Mouse (Mus musculus): ENCODE data around the gene Sae1. TPM values are rescaled to one million over a fixed set of nuclear protein-coding genes. Genes with fewer than 3 reads are reported as not detected.
"Not testable (repeated sequence)": the region's sequence is repeated elsewhere in the genome, so short reads cannot be mapped to it uniquely, and the experiment has no call there.

Gene Sae1
- polyA plus RNA-seq, 1 experiment from 2014 or later = 334 TPM

- Histone ChIP-seq H3K27me3 (no peaks in the 10 kb centered on the region), H3K27ac (peak within 1 kb of the TSS; percentile 100), H3K9ac (peak within 1 kb of the TSS; percentile 100), H3K4me2 (peak within 1 kb of the TSS; percentile 66), H3K9me3 (replicated peaks) (no peaks in the 10 kb centered on the region), H3K4me3 (replicated peaks) (peak within 1 kb of the TSS; percentile 97), H3K4me1 (peaks cover 32% of the 10 kb centered on the region), H3K36me3 (0 out of 2 replicates have a peak, but pooled peaks cover 2% of the 10 kb centered on the region)
- 1% methylated on average over 52 of the region's 85 CpGs for WGBS
- ATAC-seq (replicated peaks; ENCODE audit: low FRiP score) = peak; percentile 48
Observed at GRCm38 (mm10) chr7:16400689-16401611, 13.3 kb upstream of the Sae1 start, which contains the start of gene Zc3h4. Gene Zc3h4 (plus strand): TSS chr7:16400910.

DNA sequence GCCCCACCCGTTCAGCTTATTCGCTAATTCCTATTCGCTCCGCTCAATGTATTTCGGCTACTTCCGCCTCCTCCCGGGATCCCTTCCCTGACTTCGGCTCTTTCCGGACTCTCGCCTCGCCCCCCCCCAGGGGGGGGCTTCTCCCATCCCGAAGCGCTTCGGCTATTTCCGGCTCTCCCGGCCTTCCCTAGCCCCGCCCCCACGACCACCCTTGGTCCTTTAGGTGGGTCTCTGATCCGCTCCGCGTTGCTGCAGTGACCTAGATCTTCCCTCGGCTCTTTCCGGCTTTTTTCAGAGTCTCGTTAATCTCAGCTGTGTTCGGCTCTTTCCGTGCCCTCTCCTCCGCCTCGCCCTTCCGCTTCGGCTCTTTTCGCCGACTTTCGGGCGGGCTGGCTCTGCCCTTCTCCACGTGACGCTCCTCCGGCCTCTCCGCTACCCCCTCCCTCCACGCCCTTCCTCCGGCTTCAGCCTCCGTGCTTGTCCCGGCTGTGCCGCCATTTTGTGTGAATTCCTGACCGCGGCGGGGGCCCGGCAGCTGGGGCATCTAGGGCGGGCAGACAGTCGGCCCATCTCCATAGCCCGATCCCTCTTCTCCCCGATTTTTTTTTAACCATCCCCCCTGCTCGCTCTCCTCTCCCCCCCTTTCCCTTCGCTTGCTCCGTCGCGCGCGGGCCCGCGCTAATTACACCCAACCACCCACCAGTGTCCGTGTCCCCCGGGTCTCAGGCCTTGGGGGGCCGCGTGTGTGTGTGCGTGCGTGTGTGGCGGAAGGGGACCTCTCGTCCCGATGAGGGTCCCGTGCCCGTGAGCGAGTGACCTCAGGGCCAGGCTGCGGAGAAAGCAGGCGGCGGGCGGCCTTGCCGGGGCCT lies 12.4 kb upstream of the Sae1 start:
- under 1% methylated on average over 77 of the region's 77 CpGs for WGBS
- Histone ChIP-seq H3K27ac (peak overlapping the region; percentile 100), H3K4me2 (peak overlapping the region; percentile 66), H3K9me3 (replicated peaks) (no peaks in the 10 kb centered on the region), H3K4me3 (replicated peaks) (peak overlapping the region; percentile 97), H3K9ac (peak overlapping the region; percentile 100), H3K27me3 (no peaks in the 10 kb centered on the region), H3K4me1 (peaks cover 23% of the 10 kb centered on the region), H3K36me3 (0 out of 2 replicates have a peak, but pooled peaks cover 2% of the 10 kb centered on the region)
- peak; percentile 94 for ATAC-seq (replicated peaks; ENCODE audit: low FRiP score)

DNA sequence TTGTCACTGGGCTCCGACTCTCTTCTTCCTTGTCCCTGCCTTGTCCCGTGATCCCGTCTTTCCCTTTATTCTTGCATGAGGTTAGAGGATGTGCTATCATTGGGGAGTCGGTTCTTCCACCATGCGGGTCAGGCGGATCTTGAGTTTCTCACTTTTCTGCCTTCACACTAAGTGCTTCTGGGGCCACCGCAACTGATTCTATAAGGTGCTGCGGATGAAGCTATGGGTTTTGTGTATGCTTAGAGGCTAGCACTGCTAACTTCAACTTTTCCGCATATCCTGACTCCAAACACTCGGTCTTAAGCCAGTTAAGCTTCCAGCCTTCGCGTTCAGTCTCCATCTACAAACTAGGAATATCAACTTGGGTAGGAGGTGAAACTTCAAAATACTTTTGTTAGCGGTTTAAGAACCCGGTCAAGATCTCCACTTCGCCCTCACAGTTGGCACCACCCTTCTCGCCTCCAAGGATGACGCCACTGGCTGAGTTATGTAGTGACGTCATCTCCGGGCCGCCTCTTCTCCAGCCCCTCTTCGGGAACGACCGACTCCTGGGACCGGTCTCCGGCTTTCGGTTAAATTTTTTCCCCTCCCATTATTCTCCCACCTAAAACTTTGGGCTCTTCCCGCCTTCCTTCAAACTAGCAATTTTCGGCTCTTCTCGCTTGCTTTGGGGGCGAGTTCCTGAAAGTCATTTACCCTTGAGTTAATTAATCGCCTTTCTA lies 11.7 kb upstream of the Sae1 start:
- H3K9me3 ChIP-seq (replicated peaks) = no peaks in the 10 kb centered on the region
- under 1% methylated on average over 31 of the region's 31 CpGs for WGBS
- ATAC-seq (replicated peaks; ENCODE audit: low FRiP score) = peak; percentile 84
- 0 out of 2 replicates have a peak, but pooled peaks cover 2% of the 10 kb centered on the region for H3K36me3 ChIP-seq
- H3K4me3 ChIP-seq (replicated peaks) = peak overlapping the region; percentile 97
- H3K27ac ChIP-seq = peak overlapping the region; percentile 100
- no peaks in the 10 kb centered on the region for H3K27me3 ChIP-seq
- H3K4me2 ChIP-seq = peak overlapping the region; percentile 66
- H3K9ac ChIP-seq = peak overlapping the region; percentile 42
- H3K4me1 ChIP-seq = peaks cover 15% of the 10 kb centered on the region

GRCm38 (mm10) chr7:16398387-16399050 lies 10.9 kb upstream of the Sae1 start:
- WGBS = 40% methylated on average over 3 of the region's 3 CpGs
- H3K27me3 ChIP-seq = no peaks in the 10 kb centered on the region
- H3K9ac ChIP-seq = peak overlapping the region; percentile 42
- H3K9me3 ChIP-seq (replicated peaks) = no peaks in the 10 kb centered on the region
- H3K36me3 ChIP-seq = 0 out of 2 replicates have a peak, but pooled peaks cover 2% of the 10 kb centered on the region
- H3K27ac ChIP-seq = peak overlapping the region; percentile 100
- H3K4me1 ChIP-seq = peaks cover 11% of the 10 kb centered on the region
- ATAC-seq (replicated peaks; ENCODE audit: low FRiP score) = no peak
- H3K4me3 ChIP-seq (replicated peaks) = peak overlapping the region; percentile 97
- H3K4me2 ChIP-seq = peak overlapping the region; percentile 66

DNA sequence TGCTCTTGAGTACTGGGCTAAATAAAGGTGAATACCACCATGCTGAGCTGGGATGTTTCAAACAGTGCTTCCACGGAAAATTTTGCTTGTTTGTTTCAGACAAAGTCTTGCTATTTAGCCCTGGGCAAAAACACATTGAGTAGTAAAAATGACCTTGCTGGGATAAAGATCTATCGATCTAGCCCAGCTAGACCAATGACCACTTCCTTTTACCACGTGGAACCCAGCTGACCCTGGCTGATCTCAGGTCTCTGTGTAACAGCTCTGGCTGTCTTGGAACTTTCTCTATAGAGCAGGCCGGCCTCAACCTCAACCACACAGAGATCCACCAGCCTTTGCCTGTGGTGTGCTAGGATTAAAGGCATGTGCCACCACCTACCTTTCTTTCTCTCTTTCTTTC lies 9.9 kb upstream of the Sae1 start:
- no peaks in the 10 kb centered on the region for H3K9me3 ChIP-seq (replicated peaks)
- no peak overlapping the region for H3K4me3 ChIP-seq (replicated peaks)
- H3K4me2 ChIP-seq = no peak overlapping the region
- ATAC-seq (replicated peaks; ENCODE audit: low FRiP score) = no peak
- no peaks in the 10 kb centered on the region for H3K36me3 ChIP-seq
- no peaks in the 10 kb centered on the region for H3K27me3 ChIP-seq
- 70% methylated on average over 4 of the region's 4 CpGs for WGBS
- H3K9ac ChIP-seq = no peak overlapping the region
- H3K27ac ChIP-seq = no peak overlapping the region
- peaks cover 6% of the 10 kb centered on the region for H3K4me1 ChIP-seq

DNA sequence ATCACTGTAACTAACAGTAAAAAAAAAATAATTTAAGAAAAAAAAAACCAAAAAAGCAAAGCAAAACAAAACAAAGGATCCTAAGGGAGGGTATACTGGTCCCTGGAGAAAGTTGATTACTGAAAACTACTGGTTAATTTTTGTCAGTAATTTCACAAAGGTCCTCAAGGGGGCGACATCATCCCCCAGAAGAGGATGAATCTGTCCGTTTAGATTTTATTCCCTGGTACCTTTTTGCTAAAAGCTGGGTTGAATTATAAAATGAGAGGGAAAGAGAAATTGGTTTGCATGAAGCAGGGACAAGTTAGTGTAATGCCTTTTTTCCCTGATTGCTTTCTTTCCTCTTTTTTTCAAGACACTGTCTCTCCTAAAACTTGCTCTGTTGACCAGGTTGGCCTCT lies 8.3 kb upstream of the Sae1 start:
- H3K9me3 ChIP-seq (replicated peaks) = no peaks in the 10 kb centered on the region
- 1% methylated on average over 2 of the region's 2 CpGs for WGBS

GRCm38 (mm10) chr7:16392923-16393322 lies 5.3 kb upstream of the Sae1 start:
- H3K4me1 ChIP-seq = peaks cover 6% of the 10 kb centered on the region
- no peaks in the 10 kb centered on the region for H3K36me3 ChIP-seq
- 46% methylated on average over 4 of the region's 4 CpGs for WGBS
- H3K9me3 ChIP-seq (replicated peaks) = no peaks in the 10 kb centered on the region
- H3K4me3 ChIP-seq (replicated peaks) = no peak overlapping the region
- ATAC-seq (replicated peaks; ENCODE audit: low FRiP score) = no peak
- H3K9ac ChIP-seq = no peak overlapping the region
- H3K27ac ChIP-seq = no peak overlapping the region
- H3K27me3 ChIP-seq = no peaks in the 10 kb centered on the region
- H3K4me2 ChIP-seq = no peak overlapping the region

More for the DNA sequence above, 8.3 kb upstream of the Sae1 start:
- Histone ChIP-seq H3K27ac (no peak overlapping the region), H3K27me3 (no peaks in the 10 kb centered on the region), H3K4me3 (replicated peaks) (no peak overlapping the region), H3K4me2 (no peak overlapping the region), H3K9ac (no peak overlapping the region), H3K36me3 (no peaks in the 10 kb centered on the region), H3K4me1 (peaks cover 6% of the 10 kb centered on the region)
- ATAC-seq (replicated peaks; ENCODE audit: low FRiP score) = no peak

DNA sequence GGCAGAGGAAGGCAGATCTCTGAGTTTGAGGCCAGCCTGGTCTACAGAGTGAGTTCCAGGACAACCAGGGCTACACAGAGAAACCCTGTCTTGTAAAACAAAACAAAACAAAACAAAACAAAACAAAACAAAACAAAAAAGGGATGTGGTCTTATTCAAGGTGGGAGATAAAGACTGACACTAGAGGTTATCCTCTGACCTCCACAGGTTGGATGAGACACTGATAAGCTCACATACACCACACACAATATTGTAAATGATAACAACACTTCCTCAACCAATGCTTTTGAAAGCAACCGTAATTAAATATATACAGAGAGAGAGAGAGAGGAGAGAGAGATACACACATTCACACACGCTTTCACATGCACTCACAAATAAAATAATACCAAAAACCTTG lies 2.3 kb upstream of the Sae1 start:
- ATAC-seq (replicated peaks; ENCODE audit: low FRiP score); H3K4me2 ChIP-seq; H3K36me3 ChIP-seq; H3K27ac ChIP-seq; H3K27me3 ChIP-seq; H3K9me3 ChIP-seq (replicated peaks); H3K9ac ChIP-seq; H3K4me3 ChIP-seq (replicated peaks): not testable (repeated sequence)
- 82% methylated on average over 2 of the region's 2 CpGs for WGBS
- peaks cover 26% of the 10 kb centered on the region for H3K4me1 ChIP-seq

GRCm38 (mm10) chr7:16376505-16376904 lies 11.1 kb downstream of the Sae1 start:
- WGBS = 100% methylated on average over 1 of the region's 1 CpGs
- Histone ChIP-seq H3K4me2 (no peak overlapping the region), H3K9ac (no peak overlapping the region), H3K9me3 (replicated peaks) (no peaks in the 10 kb centered on the region), H3K4me1 (no peaks in the 10 kb centered on the region), H3K27me3 (no peaks in the 10 kb centered on the region), H3K4me3 (replicated peaks) (no peak overlapping the region), H3K36me3 (peaks cover 89% of the 10 kb centered on the region), H3K27ac (no peak overlapping the region)
- ATAC-seq (replicated peaks; ENCODE audit: low FRiP score) = no peak

DNA sequence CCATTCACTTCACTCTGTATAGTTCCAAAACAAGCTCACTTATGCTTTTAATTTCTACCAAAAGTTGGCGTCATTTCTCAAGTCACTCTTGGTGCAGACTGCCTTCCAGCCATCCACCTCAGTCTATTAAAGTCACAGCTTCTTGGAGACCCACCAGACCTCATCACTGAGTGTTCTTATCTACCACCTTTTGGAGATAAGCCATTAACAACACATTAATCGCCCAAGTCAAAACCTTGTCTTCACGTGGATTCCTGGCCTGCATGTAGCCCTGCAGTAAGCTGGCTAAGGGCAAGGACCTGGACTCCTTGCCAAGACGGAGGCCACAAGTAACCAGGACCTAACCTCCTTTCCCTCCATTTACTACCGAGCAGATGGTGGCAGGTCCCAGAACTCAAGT lies 12.6 kb downstream of the Sae1 start:
- H3K36me3 ChIP-seq = peaks cover 92% of the 10 kb centered on the region
- no peak for ATAC-seq (replicated peaks; ENCODE audit: low FRiP score)
- H3K27me3 ChIP-seq = no peaks in the 10 kb centered on the region
- no peak overlapping the region for H3K27ac ChIP-seq
- H3K4me2 ChIP-seq = no peak overlapping the region
- H3K9ac ChIP-seq = no peak overlapping the region
- no peak overlapping the region for H3K4me3 ChIP-seq (replicated peaks)
- no peaks in the 10 kb centered on the region for H3K9me3 ChIP-seq (replicated peaks)
- no peaks in the 10 kb centered on the region for H3K4me1 ChIP-seq
- 76% methylated on average over 5 of the region's 5 CpGs for WGBS

DNA sequence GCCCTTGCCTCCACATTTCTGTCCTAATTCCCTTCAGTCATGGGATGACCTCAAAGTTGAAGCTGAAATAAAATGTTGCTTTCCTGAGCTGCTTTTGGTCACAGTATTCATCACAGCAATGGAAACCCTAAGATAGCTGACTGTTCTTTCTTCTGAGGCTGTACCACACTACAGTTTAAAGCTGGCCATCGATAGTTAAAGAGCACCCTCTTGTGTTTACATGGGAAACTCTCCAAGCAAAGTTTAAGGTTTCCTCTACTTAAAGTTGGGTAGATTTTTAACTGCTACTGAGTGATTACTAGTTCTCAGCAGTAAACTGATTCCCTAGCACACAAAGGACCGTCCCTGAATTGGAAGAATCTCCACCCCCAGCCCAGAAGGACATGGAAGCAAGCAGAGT lies 13.9 kb downstream of the Sae1 start:
- H3K4me2 ChIP-seq = no peak overlapping the region
- WGBS = 39% methylated on average over 2 of the region's 2 CpGs
- no peaks in the 10 kb centered on the region for H3K4me1 ChIP-seq
- H3K9ac ChIP-seq = no peak overlapping the region
- no peaks in the 10 kb centered on the region for H3K27me3 ChIP-seq
- H3K4me3 ChIP-seq (replicated peaks) = no peak overlapping the region
- H3K27ac ChIP-seq = no peak overlapping the region
- peaks cover 95% of the 10 kb centered on the region for H3K36me3 ChIP-seq
- ATAC-seq (replicated peaks; ENCODE audit: low FRiP score) = no peak
- H3K9me3 ChIP-seq (replicated peaks) = no peaks in the 10 kb centered on the region
